Mouse (Mus musculus) T-helper 2 cell (primary cell): Measurements from ENCODE around the gene Rtn1.

Experiments
- in situ Hi-C: fragments of 300-600 bp; cut with MboI, MseI; formaldehyde crosslinking; loops from one replicate; pipeline ENCODE4 v1.15.1; 2025; ENCODE audit warnings: high pct_unique_total_duplicates

The Rtn1 gene

DNA sequence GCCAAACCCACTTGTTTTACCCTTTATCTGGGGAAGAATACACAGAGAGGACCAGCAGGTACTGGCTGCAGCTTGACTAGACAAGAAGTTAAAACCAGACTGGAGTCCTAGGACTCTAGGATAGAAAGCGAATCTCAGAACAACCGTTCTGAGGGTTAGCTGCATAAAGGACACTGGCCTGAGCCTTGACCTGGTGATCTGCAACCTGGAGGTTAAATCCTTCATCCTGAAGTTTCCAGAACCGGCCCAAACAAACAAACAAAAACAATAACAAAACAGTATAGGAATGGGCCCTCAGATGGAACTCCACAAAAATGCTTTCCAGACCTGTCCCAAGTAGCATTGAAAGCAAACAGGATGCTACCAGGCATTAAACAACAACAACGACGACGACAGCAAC is at the start of gene Rtn1:
Rtn1 (minus strand) TSS at position 101 of the 400 bp plus-strand sequence.
- in situ Hi-C loops = loop anchor here (25.0 kb wide), 1 partner anchor 297 kb away; no protein-coding TSS in a partner anchor

DNA sequence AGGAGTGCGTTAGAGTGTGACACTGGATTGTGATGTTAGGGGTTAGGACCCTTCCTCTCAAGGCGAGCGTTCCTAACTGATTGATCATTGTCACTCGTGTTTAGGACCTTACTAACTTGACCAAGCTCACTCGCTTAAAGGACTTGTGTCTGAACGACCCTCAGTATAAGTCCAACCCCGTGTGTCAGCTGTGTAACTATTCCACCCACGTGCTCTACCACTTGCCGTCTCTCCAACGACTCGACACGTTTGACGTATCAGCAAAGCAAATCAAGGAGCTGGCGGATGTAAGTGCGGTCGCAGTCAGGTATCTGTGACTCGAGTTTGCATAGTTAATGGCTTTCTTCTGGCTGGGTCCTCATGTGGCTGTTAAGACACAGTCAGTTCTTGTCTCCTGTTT is 45.1 kb upstream of the Rtn1 start:
- in situ Hi-C loops = no loop called here

- in situ Hi-C loops = no loop called here
Observed at GRCm38 (mm10) chr12:72441839-72442576, 33.2 kb upstream of the Rtn1 start, which contains the start of gene Lrrc9. Gene Lrrc9, plus strand, starts transcription at chr12:72441866.

GRCm38 (mm10) chr12:72438961-72439480 is 30.2 kb upstream of the Rtn1 start:
- in situ Hi-C loops = no loop called here

GRCm38 (mm10) chr12:72437676-72438341 is 29.0 kb upstream of the Rtn1 start:
- in situ Hi-C loops = no loop called here

GRCm38 (mm10) chr12:72433241-72433865 is 24.5 kb upstream of the Rtn1 start:
- in situ Hi-C loops = no loop called here

DNA sequence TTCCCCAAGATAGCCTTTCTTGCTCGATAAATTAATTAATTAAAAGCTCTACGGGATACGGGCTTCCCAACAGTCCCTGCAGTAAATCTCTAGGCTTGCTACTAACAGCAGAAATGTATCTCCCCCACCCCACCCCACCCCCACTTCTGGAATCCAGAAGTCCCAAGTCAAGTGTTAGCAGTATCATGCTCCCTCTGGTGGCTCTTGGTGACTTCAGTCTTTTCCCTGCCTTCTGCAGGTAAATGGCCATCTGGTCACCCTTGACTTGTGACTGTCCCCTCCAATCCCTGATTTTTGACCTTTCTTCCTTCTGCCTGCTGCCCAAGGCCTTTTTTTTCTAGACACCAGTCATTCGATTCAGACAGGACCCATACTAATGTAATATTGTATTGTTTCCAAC is 23.4 kb upstream of the Rtn1 start:
- in situ Hi-C loops = no loop called here

- in situ Hi-C loops = no loop called here
Observed at GRCm38 (mm10) chr12:72427722-72428126, 18.9 kb upstream of the Rtn1 start.

GRCm38 (mm10) chr12:72422681-72423080 is 13.8 kb upstream of the Rtn1 start:
- in situ Hi-C loops = loop anchor here (25.0 kb wide), 1 partner anchor 310 kb away; no protein-coding TSS in a partner anchor

GRCm38 (mm10) chr12:72417762-72418161 is 8.9 kb upstream of the Rtn1 start:
- in situ Hi-C loops = loop anchor here (25.0 kb wide), 1 partner anchor 305 kb away; no protein-coding TSS in a partner anchor

GRCm38 (mm10) chr12:72408111-72408891 is 553 bp downstream of the Rtn1 start:
- in situ Hi-C loops = loop anchor here (25.0 kb wide), 1 partner anchor 296 kb away; no protein-coding TSS in a partner anchor

DNA sequence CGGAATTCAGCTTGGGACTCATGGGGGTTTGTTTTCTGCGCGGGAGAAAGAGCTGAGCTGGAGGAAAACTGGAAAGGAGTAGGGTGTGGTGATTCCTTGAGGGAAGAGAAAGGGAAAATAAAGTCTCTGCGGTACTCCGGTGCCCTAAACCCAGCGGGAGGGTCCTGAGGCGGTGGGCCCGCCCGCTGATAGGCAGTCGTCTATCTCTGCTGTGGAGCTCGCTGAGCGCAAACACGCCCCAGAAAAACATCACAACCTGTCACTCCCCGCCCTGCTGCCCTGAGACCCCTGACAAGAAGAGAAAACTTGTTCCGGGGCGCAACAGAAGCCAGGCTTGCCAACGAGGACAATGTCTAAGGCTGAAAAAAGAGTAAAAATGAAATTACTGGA is 1.1 kb downstream of the Rtn1 start:
- in situ Hi-C loops = loop anchor here (25.0 kb wide), 1 partner anchor 295 kb away; no protein-coding TSS in a partner anchor

GRCm38 (mm10) chr12:72407146-72407545 is 1.7 kb downstream of the Rtn1 start:
- in situ Hi-C loops = loop anchor here (25.0 kb wide), 1 partner anchor 295 kb away; no protein-coding TSS in a partner anchor

- in situ Hi-C loops = loop anchor here (25.0 kb wide), 1 partner anchor 293 kb away; no protein-coding TSS in a partner anchor
Observed at GRCm38 (mm10) chr12:72405031-72405430, 3.8 kb downstream of the Rtn1 start.

GRCm38 (mm10) chr12:72393046-72393805 is 15.6 kb downstream of the Rtn1 start:
- in situ Hi-C loops = no loop called here

DNA sequence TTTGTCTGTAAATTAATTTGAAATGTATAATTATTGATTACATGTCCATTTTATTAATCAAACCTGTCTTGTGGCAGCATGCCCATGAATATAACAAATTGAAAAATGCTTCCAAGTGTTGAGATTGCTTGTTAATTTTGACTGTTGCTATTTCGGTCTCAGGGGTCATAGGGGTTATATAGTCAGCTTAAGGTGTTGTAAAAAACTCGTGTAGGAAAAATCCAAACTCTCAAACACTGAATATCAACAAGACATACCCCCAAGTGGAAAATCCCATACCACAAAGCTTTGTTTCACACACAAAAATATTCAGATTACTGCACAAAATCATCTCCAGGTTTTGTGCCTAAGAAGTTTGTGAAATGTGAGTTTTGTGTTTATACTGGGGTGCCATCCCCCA is 18.5 kb downstream of the Rtn1 start:
- in situ Hi-C loops = no loop called here

- in situ Hi-C loops = no loop called here
Observed at GRCm38 (mm10) chr12:72389377-72390103, 19.3 kb downstream of the Rtn1 start.

- in situ Hi-C loops = no loop called here
Observed at GRCm38 (mm10) chr12:72388835-72389234, 20.0 kb downstream of the Rtn1 start.

- in situ Hi-C loops = no loop called here
Observed at GRCm38 (mm10) chr12:72388135-72388534, 20.7 kb downstream of the Rtn1 start.

- in situ Hi-C loops = no loop called here
Observed at GRCm38 (mm10) chr12:72376309-72376708, 32.5 kb downstream of the Rtn1 start.
